Mouse (Mus musculus): ENCODE measurements around the gene Rmi1. TPM values are rescaled to one million over a fixed set of nuclear protein-coding genes. Genes with fewer than 3 reads are reported as not detected.
"Not testable (repeated sequence)": the region's sequence is repeated elsewhere in the genome, so short reads cannot be mapped to it uniquely, and the experiment has no call there.

The Rmi1 gene
- polyA plus RNA-seq, 1 experiment: 31.7 TPM

- no peaks in the 10 kb centered on the region for H3K4me1 ChIP-seq (ENCODE audit: control insufficient read depth, insufficient read depth, low read length)
- H3K9me3 ChIP-seq (replicated peaks; ENCODE audit: control insufficient read depth, insufficient read depth, low read length, poor library complexity, severe bottlenecking): no peaks in the 10 kb centered on the region
- H3K4me3 ChIP-seq (ENCODE audit: low read depth, low read length): no peak overlapping the region
- peaks cover 65% of the 10 kb centered on the region for H3K36me3 ChIP-seq (ENCODE audit: control insufficient read depth, insufficient read depth, low read length, poor library complexity, severe bottlenecking)
- H3K9ac ChIP-seq (ENCODE audit: low read depth, poor library complexity, severe bottlenecking): no peak overlapping the region
- no peak for TF ChIP-seq POLR2A (IDR thresholded peaks at IDR 0.05; ENCODE audit: insufficient read depth, low read length)
- no peak for TF ChIP-seq CTCF (IDR thresholded peaks at IDR 0.05; ENCODE audit: low read depth, low read length)
- no peak for TF ChIP-seq EP300 (IDR thresholded peaks at IDR 0.05; ENCODE audit: insufficient read depth, low read depth, low read length)
- H3K27ac ChIP-seq (ENCODE audit: insufficient read depth, low read length): no peak overlapping the region
- no peaks in the 10 kb centered on the region for H3K27me3 ChIP-seq (ENCODE audit: control insufficient read depth, insufficient read depth, low read length, poor library complexity, severe bottlenecking)
These were observed 4.4 kb upstream of the Rmi1 start for GRCm38 (mm10) chr13:58397651-58398050.

DNA sequence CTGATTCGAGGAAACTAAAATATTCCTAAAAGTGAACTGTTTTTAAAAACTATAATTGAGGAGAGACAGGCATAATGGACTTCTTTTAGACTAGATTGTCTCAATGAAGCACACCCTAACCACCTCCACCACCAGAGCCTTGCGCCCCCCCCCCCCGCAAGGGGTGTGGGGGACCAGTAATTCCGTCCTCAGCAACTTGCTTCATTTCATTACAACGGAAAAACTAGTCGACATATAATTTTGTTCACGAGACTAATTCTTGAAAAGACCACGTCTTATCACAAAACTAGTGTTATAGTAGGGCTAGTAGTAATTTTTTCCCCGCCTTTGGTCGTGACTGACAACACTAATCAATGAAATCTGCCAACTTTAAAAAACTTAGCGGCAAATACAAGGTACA is 1.5 kb upstream of the Rmi1 start:
- Histone ChIP-seq H3K27me3 (ENCODE audit: control insufficient read depth, insufficient read depth, low read length, poor library complexity, severe bottlenecking) (no peaks in the 10 kb centered on the region), H3K27ac (ENCODE audit: insufficient read depth, low read length) (peak overlapping the region; percentile 6; the same call in 1 of the 2 replicates), H3K4me3 (ENCODE audit: low read depth, low read length) (peak overlapping the region; percentile 90)

DNA sequence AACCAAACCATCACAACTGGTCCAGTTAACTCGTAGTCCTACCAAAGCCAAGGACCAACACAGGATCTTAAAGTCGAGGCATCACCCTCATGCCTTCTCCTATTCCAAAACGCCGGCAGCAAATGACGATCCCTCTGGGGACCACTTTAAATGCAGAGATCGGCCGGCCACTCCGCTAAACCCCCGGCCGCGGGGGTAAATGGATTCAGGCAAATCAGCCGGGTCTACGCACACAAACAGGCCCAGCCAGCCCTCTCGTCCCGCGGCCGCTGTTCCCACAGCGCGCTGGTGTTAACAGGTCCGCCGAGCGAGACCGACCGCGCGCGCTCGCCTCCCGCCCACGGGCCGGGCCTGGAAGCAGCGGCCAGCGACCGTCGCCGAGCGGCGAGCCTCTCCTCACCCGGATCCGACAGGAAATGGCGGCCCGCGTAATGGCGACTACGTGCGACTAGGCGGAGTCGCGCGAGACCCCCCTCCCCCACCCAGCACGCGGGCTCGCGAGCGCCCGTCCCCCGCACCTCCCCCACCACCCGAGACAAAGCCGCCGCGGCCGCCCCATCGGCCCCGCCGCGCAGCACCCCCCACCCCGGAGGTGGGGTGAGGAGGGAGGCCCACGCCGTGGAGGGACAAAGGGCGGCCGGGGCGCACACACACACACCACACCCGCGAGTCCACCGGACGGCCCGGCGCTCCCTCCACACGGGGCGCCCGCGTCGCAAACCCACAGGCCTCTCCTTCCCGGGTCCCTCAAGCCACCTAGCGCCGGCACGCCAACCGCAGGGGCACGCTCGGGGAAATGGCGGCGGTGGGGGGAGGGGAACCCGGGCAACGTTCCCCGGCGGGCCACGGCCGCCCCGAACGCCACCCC is 679 bp upstream of the Rmi1 start:
- H3K4me1 ChIP-seq (ENCODE audit: control insufficient read depth, insufficient read depth, low read length): no peaks in the 10 kb centered on the region
- H3K9ac ChIP-seq (ENCODE audit: low read depth, poor library complexity, severe bottlenecking): peak overlapping the region; percentile 96
- no peaks in the 10 kb centered on the region for H3K27me3 ChIP-seq (ENCODE audit: control insufficient read depth, insufficient read depth, low read length, poor library complexity, severe bottlenecking)
- H3K36me3 ChIP-seq (ENCODE audit: control insufficient read depth, insufficient read depth, low read length, poor library complexity, severe bottlenecking): peaks cover 29% of the 10 kb centered on the region
- no peak for TF ChIP-seq CTCF (IDR thresholded peaks at IDR 0.05; ENCODE audit: low read depth, low read length)
- TF ChIP-seq EP300 (IDR thresholded peaks at IDR 0.05; ENCODE audit: insufficient read depth, low read depth, low read length): no peak
- H3K27ac ChIP-seq (ENCODE audit: insufficient read depth, low read length): peak overlapping the region; percentile 9; the same call in 1 of the 2 replicates
- peak overlapping the region; percentile 90 for H3K4me3 ChIP-seq (ENCODE audit: low read depth, low read length)
- H3K9me3 ChIP-seq (replicated peaks; ENCODE audit: control insufficient read depth, insufficient read depth, low read length, poor library complexity, severe bottlenecking): no peaks in the 10 kb centered on the region

More for the DNA sequence above, 1.5 kb upstream of the Rmi1 start:
- H3K36me3 ChIP-seq (ENCODE audit: control insufficient read depth, insufficient read depth, low read length, poor library complexity, severe bottlenecking): peaks cover 37% of the 10 kb centered on the region
- peak overlapping the region; percentile 96 for H3K9ac ChIP-seq (ENCODE audit: low read depth, poor library complexity, severe bottlenecking)
- no peaks in the 10 kb centered on the region for H3K9me3 ChIP-seq (replicated peaks; ENCODE audit: control insufficient read depth, insufficient read depth, low read length, poor library complexity, severe bottlenecking)
- TF ChIP-seq POLR2A (IDR thresholded peaks at IDR 0.05; ENCODE audit: insufficient read depth, low read length) (no peak), EP300 (IDR thresholded peaks at IDR 0.05; ENCODE audit: insufficient read depth, low read depth, low read length) (no peak), CTCF (IDR thresholded peaks at IDR 0.05; ENCODE audit: low read depth, low read length) (no peak)
- H3K4me1 ChIP-seq (ENCODE audit: control insufficient read depth, insufficient read depth, low read length): no peaks in the 10 kb centered on the region

DNA sequence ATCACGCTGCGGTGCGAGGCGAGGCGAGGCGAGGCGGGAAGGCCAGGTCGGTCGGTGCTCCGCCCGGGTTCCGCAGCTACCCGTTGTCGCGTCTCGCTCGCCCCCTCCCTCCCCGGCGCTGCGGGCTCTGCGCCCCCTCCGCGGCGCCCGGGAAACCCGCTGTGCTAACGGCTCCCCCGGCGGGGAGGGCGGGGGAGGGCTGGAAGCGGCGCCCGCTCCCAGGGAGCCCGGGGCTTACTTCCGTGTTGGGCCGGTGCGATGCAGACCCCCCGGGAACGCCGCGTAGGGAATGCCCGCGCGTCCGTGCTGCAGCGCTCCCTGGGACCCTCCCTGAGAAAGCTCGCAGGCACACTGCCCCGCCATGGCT is 679 bp downstream of the Rmi1 start:
- Histone ChIP-seq H3K36me3 (ENCODE audit: control insufficient read depth, insufficient read depth, low read length, poor library complexity, severe bottlenecking) (peaks cover 15% of the 10 kb centered on the region), H3K27ac (ENCODE audit: insufficient read depth, low read length) (peak overlapping the region; percentile 60), H3K9me3 (replicated peaks; ENCODE audit: control insufficient read depth, insufficient read depth, low read length, poor library complexity, severe bottlenecking) (no peaks in the 10 kb centered on the region), H3K4me3 (ENCODE audit: low read depth, low read length) (peak overlapping the region; percentile 75), H3K4me1 (ENCODE audit: control insufficient read depth, insufficient read depth, low read length) (no peaks in the 10 kb centered on the region), H3K27me3 (ENCODE audit: control insufficient read depth, insufficient read depth, low read length, poor library complexity, severe bottlenecking) (no peaks in the 10 kb centered on the region), H3K9ac (ENCODE audit: low read depth, poor library complexity, severe bottlenecking) (peak overlapping the region; percentile 96)
- TF ChIP-seq EP300 (IDR thresholded peaks at IDR 0.05; ENCODE audit: insufficient read depth, low read depth, low read length): no peak
- no peak for TF ChIP-seq POLR2A (IDR thresholded peaks at IDR 0.05; ENCODE audit: insufficient read depth, low read length)
- TF ChIP-seq CTCF (IDR thresholded peaks at IDR 0.05; ENCODE audit: low read depth, low read length): no peak

DNA sequence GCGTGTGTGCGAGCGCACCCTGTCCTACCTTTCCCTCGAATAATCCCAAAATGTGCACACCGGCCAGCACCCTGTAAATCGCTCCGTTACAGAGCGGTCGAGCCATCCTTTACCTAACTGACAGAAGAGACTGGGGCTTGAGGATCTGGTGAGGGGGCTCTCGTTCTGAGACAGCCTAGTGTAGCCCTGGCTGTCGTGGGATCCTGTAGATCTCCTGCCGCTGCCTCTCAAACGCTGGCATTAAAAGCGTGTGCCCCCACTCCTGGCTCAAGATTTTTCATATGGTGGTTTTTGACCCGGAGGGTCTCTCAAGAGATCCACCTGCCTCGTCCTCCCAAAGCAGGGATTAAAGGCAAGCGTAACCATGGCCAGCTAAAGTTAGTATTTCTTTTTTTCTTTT is 1.2 kb downstream of the Rmi1 start, which contains the start of gene Hnrnpk:
Hnrnpk (minus strand) TSS at position 101 of the 400 bp plus-strand sequence.
- Histone ChIP-seq H3K4me3 (ENCODE audit: low read depth, low read length) (peak within 1 kb of the TSS; percentile 90), H3K9ac (ENCODE audit: low read depth, poor library complexity, severe bottlenecking) (peak within 1 kb of the TSS; percentile 96), H3K36me3 (ENCODE audit: control insufficient read depth, insufficient read depth, low read length, poor library complexity, severe bottlenecking) (peaks cover 12% of the 10 kb centered on the region), H3K27ac (ENCODE audit: insufficient read depth, low read length) (peak within 1 kb of the TSS; percentile 68)
- not testable (repeated sequence) for H3K4me1 ChIP-seq (ENCODE audit: control insufficient read depth, insufficient read depth, low read length); H3K9me3 ChIP-seq (replicated peaks; ENCODE audit: control insufficient read depth, insufficient read depth, low read length, poor library complexity, severe bottlenecking); H3K27me3 ChIP-seq (ENCODE audit: control insufficient read depth, insufficient read depth, low read length, poor library complexity, severe bottlenecking)

GRCm38 (mm10) chr13:58411073-58411472 is 9.0 kb downstream of the Rmi1 start:
- H3K36me3 ChIP-seq (ENCODE audit: control insufficient read depth, insufficient read depth, low read length, poor library complexity, severe bottlenecking): peaks cover 2% of the 10 kb centered on the region
- H3K9ac ChIP-seq (ENCODE audit: low read depth, poor library complexity, severe bottlenecking): no peak overlapping the region
- no peak overlapping the region for H3K27ac ChIP-seq (ENCODE audit: insufficient read depth, low read length)
- no peak overlapping the region for H3K4me3 ChIP-seq (ENCODE audit: low read depth, low read length)
- peaks cover 9% of the 10 kb centered on the region for H3K9me3 ChIP-seq (replicated peaks; ENCODE audit: control insufficient read depth, insufficient read depth, low read length, poor library complexity, severe bottlenecking)
- TF ChIP-seq POLR2A (IDR thresholded peaks at IDR 0.05; ENCODE audit: insufficient read depth, low read length) (no peak), CTCF (IDR thresholded peaks at IDR 0.05; ENCODE audit: low read depth, low read length) (no peak), EP300 (IDR thresholded peaks at IDR 0.05; ENCODE audit: insufficient read depth, low read depth, low read length) (no peak)
- no peaks in the 10 kb centered on the region for H3K27me3 ChIP-seq (ENCODE audit: control insufficient read depth, insufficient read depth, low read length, poor library complexity, severe bottlenecking)
- H3K4me1 ChIP-seq (ENCODE audit: control insufficient read depth, insufficient read depth, low read length): no peaks in the 10 kb centered on the region

Data from ES-Bruce4 (cell line).